8 mouse cellular contexts compared by ENCODE assay signal in the genomic region with DNA sequence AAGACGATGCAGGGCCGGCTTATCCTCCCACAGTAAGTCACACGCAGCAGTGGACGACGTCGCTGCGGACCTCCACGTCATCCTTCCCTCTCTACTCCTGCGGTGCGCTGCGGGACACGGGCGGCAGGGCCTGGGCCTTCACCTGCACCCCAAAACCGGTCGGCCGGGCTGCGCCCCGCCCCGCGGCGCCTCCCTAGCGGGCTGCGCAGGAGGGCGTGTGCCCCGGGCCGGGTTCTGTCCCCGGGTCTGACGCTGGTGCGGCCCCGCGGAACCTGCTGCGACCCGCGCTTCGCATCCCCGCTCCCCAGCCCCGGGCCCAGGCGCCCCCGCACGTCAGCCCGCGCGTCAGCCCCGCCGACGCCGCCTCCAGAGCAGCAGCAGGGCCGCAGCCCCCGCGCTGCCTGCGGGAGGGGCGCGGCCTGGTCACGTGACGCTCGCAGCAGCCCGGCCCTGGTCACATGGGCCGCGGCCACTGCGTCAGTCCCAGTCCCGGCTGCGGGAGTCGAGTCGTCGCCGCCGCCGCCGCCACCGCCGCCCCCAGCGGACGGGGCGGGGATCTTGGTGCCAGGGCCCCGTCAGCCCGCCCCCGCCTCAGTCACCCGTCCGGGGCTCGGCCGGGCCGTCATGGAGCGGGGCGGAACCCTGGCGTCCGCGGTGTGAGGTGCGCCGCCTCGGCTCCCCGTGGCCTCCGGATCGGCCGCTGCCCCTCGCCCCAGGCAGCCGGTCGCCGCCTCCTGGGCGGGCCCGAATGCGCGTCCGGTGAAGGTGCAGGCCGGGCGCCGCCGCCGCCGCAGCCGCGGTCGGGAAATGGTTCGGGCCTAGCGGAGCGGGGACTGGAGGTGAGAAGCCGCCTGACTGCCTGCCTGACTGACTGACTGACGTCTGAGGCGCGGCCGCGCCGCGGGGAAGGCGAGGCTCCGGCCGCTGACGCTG. TPM values are rescaled to one million over a fixed set of nuclear protein-coding genes. Genes with fewer than 3 reads are reported as not detected.
A peak's percentile ranks its signal among the peaks of the same experiment; 100 is the strongest.
DNase-seq lines count a peak whose midpoint lies in the region; ATAC-seq lines count a peak whose summit lies in the region.

A gene (plus strand): TSS at position 543 of the 933 bp plus-strand sequence.

- H3K9me3 ChIP-seq in heart, embryonic 13.5 days = no peaks in the 10 kb centered on the region
- no peaks in the 10 kb centered on the region for H3K9me3 ChIP-seq in liver, embryonic 12.5 days (replicated peaks)

- peak within 1 kb of the TSS; percentile 99 for H3K9ac ChIP-seq in heart, embryonic 13.5 days
- H3K9ac ChIP-seq in liver, embryonic 12.5 days = peak within 1 kb of the TSS; percentile 95

- peak within 1 kb of the TSS; percentile 88 for H3K27ac ChIP-seq in brown adipose tissue, adult 24 weeks (replicated peaks; ENCODE audit: low read depth, low read length)
- H3K27ac ChIP-seq in heart, embryonic 13.5 days (replicated peaks) = peak within 1 kb of the TSS; percentile 99
- peak within 1 kb of the TSS; percentile 97 for H3K27ac ChIP-seq in liver, embryonic 12.5 days

- peak within 1 kb of the TSS; percentile 86 for H3K4me3 ChIP-seq in brown adipose tissue, adult 24 weeks (ENCODE audit: insufficient read depth, low read depth, low read length)
- H3K4me3 ChIP-seq in heart, embryonic 13.5 days = peak within 1 kb of the TSS; percentile 95
- peak within 1 kb of the TSS; percentile 90 for H3K4me3 ChIP-seq in liver, embryonic 12.5 days

- peaks cover 10% of the 10 kb centered on the region for H3K36me3 ChIP-seq in heart, embryonic 13.5 days
- H3K36me3 ChIP-seq in liver, embryonic 12.5 days = peaks cover 3% of the 10 kb centered on the region; the same call in 1 of the 2 replicates
- H3K36me3 ChIP-seq in splenic B cell, adult 2 months (ENCODE audit: control insufficient read depth, insufficient read depth, low read length, poor library complexity, severe bottlenecking) = peaks cover 2% of the 10 kb centered on the region; the same call in 1 of the 2 replicates

- under 1% methylated on average over 121 of the region's 127 CpGs for WGBS in heart, embryonic 13.5 days
- WGBS in liver, embryonic 12.5 days (ENCODE audit: insufficient replicate concordance) = under 1% methylated on average over 117 of the region's 127 CpGs

- peak; percentile 96 for DNase-seq in CD4-positive, CD25-positive, alpha-beta regulatory T cell, adult 2 months (ENCODE audit: low read depth, low spot score)
- DNase-seq in kidney, postnatal 10 days = peak; percentile 94
- peak; percentile 94 for DNase-seq in naive thymus-derived CD4-positive, alpha-beta T cell, adult 2 months (ENCODE audit: low read depth)
- peak; percentile 95 for DNase-seq in splenic B cell, adult 2 months (ENCODE audit: low read depth, low spot score)

- H3K4me2 ChIP-seq in heart, embryonic 13.5 days = peak within 1 kb of the TSS; percentile 92
- H3K4me2 ChIP-seq in liver, embryonic 12.5 days = peak within 1 kb of the TSS; percentile 96

- peaks cover 3% of the 10 kb centered on the region; the same call in 1 of the 2 replicates for H3K4me1 ChIP-seq in brown adipose tissue, adult 24 weeks (ENCODE audit: control insufficient read depth, insufficient read depth, insufficient read length, low read length)
- peaks cover 30% of the 10 kb centered on the region for H3K4me1 ChIP-seq in heart, embryonic 13.5 days
- H3K4me1 ChIP-seq in liver, embryonic 12.5 days = peaks cover 36% of the 10 kb centered on the region

- ATAC-seq in erythroid progenitor cell, adult 5-6 weeks (replicated peaks; ENCODE audit: low FRiP score, poor library complexity, severe bottlenecking) = peak; percentile 88
- peak; percentile 92 for ATAC-seq in heart, embryonic 13.5 days (ENCODE audit: extremely low read depth, insufficient number of reproducible peaks, low FRiP score, low TSS enrichment)
- peak; percentile 94 for ATAC-seq in liver, embryonic 12.5 days

- no peaks in the 10 kb centered on the region for H3K27me3 ChIP-seq in heart, embryonic 13.5 days (replicated peaks)
- no peaks in the 10 kb centered on the region; the same call in 1 of the 2 replicates for H3K27me3 ChIP-seq in liver, embryonic 12.5 days (replicated peaks)
- H3K27me3 ChIP-seq in splenic B cell, adult 2 months (ENCODE audit: control insufficient read depth, insufficient read depth, low read length, poor library complexity, severe bottlenecking) = no peaks in the 10 kb centered on the region

RNA-seq across cellular contexts. Expression of the gene that starts here (rescaled TPM):
- polyA plus RNA-seq in brown adipose tissue, adult 24 weeks (2012; ENCODE audit: insufficient read depth, insufficient read length, missing spikeins) = 17.7 and 77.7 TPM in 2 replicates
- 23.9 and 67.4 TPM in 2 replicates for total RNA-seq in erythroid progenitor cell, adult 5-6 weeks (2015; ENCODE audit: low replicate concordance)
- 20.7 and 27.0 TPM in 2 replicates for total RNA-seq in erythroid progenitor cell, adult 5-6 weeks (2017; ENCODE audit: low replicate concordance)
- polyA plus RNA-seq in heart, embryonic 13.5 days (2015; fragmentation: Nextera tagmentation; extraction: Ambion mirVana) = 31.2 and 38.7 TPM in 2 replicates
- polyA plus RNA-seq in liver, embryonic 12.5 days (2016; fragmentation: Nextera tagmentation; extraction: Ambion mirVana) = 18.8 and 19.8 TPM in 2 replicates

Comparison
In these comparisons a context has a peak if more than half of its experiments do, and no peak if none do; other contexts are left out.
1. Peak in every context shown above with its lines: DNase-seq, ATAC-seq, H3K4me3 ChIP-seq and H3K27ac ChIP-seq.